Mouse (Mus musculus) gastrocnemius, postnatal 25 days (tissue): ENCODE results near the gene Vmn1r19. TPM values are rescaled to one million over a fixed set of nuclear protein-coding genes. Genes with fewer than 3 reads are reported as not detected.
"Not testable (repeated sequence)": the region's sequence is repeated elsewhere in the genome, so short reads cannot be mapped to it uniquely, and the experiment has no call there.

Experiments used
- DNase-seq: peaks from one replicate; pipeline ENCODE4 v3.0.0; 2022
- long read RNA-seq, 2 experiments: library from polyadenylated mRNA; stranded (forward); transcript quantifications; one replicate each; pipeline ENCODE4 v2.0.0; 2021
- total RNA-seq, 2 experiments: library from RNA; stranded (reverse); gene quantifications; 1 replicate in 1 of 2; 2 replicates in 1 of 2; pipeline ENCODE4 v1.2.3; 2021

The Vmn1r19 gene
- not detected for total RNA-seq
- long read RNA-seq, experiment 1: 0 reads
- long read RNA-seq, experiment 2: 0 reads

DNA sequence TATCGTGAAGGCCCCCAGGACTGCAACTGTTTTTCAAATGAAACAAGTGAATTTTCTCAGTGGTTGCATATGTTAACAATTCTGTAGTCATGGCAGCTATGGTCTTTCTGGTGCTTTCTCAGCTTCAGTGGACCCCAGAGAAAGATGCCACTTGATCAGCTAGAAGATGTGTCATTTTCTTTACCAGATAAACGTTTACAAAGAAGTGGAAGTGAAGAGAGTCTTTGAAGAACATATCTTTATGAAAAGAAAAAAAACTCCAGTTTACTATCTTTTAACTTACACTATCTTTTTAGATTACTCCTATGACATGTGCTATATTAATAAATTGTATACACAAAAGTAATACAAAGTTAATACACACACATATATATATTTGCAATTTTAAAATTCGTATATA lies at the start of gene Vmn1r19:
TSS of gene Vmn1r19 (plus strand) at position 301 of the 400 bp plus-strand sequence.
- DNase-seq: not testable (repeated sequence)

DNA sequence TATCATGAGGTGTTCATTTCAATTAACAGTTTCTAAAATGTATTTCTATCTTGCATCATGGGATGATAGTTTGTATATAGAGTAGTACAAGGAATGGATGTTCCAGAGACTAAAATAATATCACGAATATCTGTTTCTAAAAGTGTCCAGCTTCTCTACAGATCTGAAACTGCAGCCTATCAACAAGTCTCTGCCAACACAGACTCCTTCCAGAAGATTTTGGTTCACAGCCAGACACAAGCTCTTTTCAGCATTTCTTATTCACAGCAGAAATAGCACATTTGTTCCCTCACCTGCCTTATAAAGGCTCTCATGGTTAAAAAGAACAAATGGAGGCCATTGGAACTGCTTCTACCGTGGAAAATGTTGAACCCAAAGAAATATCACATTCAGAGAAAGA lies 46.7 kb upstream of the Vmn1r19 start:
- DNase-seq: no peak

DNA sequence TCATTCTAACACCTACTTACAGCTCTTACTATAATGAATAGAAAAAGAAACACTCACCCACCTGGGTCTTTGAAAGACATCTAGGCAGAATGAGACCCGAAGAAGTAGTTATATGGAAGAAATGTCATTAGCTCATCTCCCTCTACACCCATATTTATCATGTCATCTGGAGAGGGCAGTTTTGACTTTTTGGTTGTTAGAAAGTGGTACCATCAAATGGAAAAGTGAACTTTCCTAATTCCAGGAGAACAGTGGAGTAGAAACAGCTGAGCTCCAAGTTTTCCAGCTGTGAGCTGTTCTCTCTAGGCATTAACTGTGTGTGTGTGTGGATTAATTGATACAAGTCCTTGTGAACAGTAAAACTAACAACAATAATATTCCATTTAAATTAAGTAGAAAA lies 40.0 kb upstream of the Vmn1r19 start, which contains the start of gene Vmn1r17:
TSS of gene Vmn1r17 (minus strand) at position 101 of the 400 bp plus-strand sequence.
- no peak for DNase-seq

DNA sequence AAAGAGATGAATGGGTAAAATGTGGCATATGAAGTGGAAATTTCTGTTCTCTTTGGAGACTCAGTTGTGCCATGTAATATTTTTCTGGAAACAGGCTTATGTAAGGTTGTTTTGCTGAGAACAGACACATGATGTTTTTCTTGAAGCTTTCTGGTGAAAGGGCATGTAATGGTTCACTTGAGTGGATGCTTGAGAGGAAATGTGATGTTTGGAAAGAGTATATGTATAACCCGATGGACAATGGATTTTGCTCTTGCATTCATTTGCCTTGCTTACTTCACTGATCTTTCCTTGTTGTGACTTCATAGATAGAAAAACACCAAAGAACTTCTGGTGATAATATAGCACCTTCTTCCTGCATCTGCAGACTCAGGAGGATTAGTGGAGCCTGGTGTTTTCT lies 37.7 kb upstream of the Vmn1r19 start:
- DNase-seq: not testable (repeated sequence)

DNA sequence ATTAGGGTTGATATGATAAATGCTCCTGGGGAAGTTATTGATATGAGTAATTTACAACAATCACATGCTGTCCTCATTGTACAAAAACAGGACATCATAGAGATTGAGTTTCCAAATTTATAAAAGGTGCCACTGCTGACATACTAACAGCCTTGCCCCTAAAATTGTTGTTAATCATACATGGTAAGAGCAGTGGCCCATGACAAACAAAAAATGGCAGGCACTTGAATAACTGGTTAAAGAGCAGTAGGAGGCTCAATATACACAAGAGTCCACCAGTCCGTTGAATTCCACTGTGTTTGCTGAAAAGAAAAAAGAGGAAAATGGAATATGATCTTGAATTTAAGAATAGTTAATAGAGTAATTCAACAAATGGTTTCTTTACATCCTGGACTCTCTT lies 36.1 kb upstream of the Vmn1r19 start:
- no peak for DNase-seq

DNA sequence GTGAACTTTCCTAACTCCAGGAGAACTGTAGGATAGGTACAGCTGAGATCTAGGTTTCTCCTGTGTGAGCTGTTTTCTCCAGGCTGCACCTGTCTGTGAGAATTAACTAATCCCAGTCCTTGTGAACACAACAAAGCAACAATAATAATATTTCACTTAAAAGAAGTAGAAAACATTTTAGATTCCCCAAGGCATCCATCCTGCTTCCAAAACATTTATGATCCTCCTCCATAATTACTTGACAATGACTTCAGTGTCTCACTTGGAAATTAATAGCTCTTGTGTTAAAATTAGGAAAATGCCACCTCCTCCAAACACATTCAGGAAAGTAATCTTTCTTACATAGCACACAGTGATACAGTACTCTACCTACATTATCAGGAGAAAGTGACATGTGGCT lies 7.9 kb upstream of the Vmn1r19 start, which contains the start of gene Vmn1r18:
TSS of gene Vmn1r18 (minus strand) at position 101 of the 400 bp plus-strand sequence.
- DNase-seq: no peak

DNA sequence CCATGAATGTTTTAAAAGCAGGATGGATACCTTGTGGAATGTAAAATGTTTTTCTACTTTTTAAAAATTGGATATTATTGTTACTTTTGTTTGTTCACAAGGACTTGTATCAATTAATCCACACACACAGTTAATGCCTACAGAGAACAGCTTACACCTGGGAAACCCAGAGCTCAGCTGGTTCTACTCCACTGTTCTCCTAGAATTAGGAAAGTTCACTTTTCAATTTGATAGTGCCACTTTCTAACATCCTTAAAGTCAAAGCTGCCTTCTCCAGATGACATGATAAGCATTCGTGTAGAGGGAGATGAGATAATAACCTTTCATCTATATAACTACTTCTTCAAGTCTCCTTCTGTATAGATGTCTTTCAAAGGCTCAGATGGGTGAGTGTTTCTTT lies 25.1 kb downstream of the Vmn1r19 start, which contains the start of gene Vmn1r20:
TSS of gene Vmn1r20 (plus strand) at position 301 of the 400 bp plus-strand sequence.
- DNase-seq: no peak

DNA sequence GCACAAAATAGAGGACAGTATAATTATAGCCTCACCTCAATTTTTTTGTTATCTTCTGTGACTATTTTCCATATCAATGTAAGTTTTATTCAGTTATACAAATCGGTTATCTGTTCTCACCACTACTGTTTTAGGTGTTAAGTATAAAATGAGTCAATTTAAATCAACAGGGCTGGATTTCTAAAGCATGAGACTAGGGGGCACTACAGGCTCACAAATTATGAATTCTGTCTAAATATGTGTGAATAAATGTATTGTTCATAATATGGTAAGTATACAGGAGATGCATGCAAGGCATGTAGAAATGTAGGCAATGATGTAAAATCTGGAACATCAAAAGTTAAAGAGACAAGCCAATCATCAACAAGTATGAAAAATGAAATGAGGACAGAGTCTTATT lies 27.6 kb downstream of the Vmn1r19 start:
- DNase-seq: no peak

Other genes starting within 250 kb of the Vmn1r19 start
- not detected for gene Vmn1r12, start 246.9 kb upstream of the Vmn1r19 start, total RNA-seq
- not detected for gene Vmn1r13, start 200.5 kb upstream of the Vmn1r19 start, total RNA-seq
- not detected for gene Vmn1r14, start 172.1 kb upstream of the Vmn1r19 start, total RNA-seq
- not detected for gene Vmn1r15, start 145.8 kb upstream of the Vmn1r19 start, total RNA-seq
- gene Vmn1r16, start 74.3 kb upstream of the Vmn1r19 start, total RNA-seq: not detected
- gene Vmn1r17, start 40.1 kb upstream of the Vmn1r19 start, total RNA-seq: not detected
- gene Vmn1r18, start 8.0 kb upstream of the Vmn1r19 start, total RNA-seq: not detected
- not detected for gene Vmn1r20, start 25.1 kb downstream of the Vmn1r19 start, total RNA-seq
- gene Ppm1k, start 131.7 kb downstream of the Vmn1r19 start, total RNA-seq: 10 to 100 TPM; 11.2 to 14.1 TPM
- 1 to 10 TPM in 1 of 2 experiments, under 1 TPM in 1; 0.41 to 1.6 TPM for gene Herc6, start 177.2 kb downstream of the Vmn1r19 start, total RNA-seq